ENCODE assay signal across 11 mouse cellular contexts in the genomic region with DNA sequence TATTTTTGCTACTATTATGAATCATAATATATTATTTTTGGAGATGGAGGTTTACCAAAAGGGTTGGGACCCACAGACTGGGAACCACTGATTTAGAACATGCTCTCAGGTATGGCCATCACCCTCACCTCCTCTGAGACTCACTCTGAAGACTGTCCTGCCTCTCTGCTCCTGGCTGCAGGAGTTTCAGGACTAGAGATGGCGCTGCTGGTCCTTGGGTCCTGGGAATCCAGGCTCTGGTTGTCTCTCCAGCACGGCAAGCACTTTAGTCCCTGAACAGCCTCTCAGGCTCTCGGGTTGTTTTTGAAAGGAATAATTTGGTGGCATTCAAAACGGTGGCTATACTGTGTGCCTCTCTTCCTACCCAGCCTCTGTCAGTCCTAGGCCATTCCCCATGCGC. TPM values are rescaled to one million over a fixed set of nuclear protein-coding genes. Genes with fewer than 3 reads are reported as not detected.
A peak's percentile ranks its signal among the peaks of the same experiment; 100 is the strongest.
DNase-seq lines count a peak whose midpoint lies in the region; ATAC-seq lines count a peak whose summit lies in the region.
"Had no signal": no experiment of that assay in that cellular context is flagged by ENCODE, and none has a peak within 500 bp of the region (broad histone marks: within the 10 kb centered on the region; RNA-seq: fewer than 3 reads in every experiment).

No protein-coding gene starts in this region.

- no peak overlapping the region for H3K4me2 ChIP-seq in midbrain, embryonic 14.5 days (ENCODE audit: low read length)
- H3K4me2 ChIP-seq: forebrain, embryonic 12.5 days; heart, embryonic 13.5 days; limb, embryonic 15.5 days had no signal

- no peaks in the 10 kb centered on the region for H3K27me3 ChIP-seq in midbrain, embryonic 14.5 days (ENCODE audit: control insufficient read depth, insufficient read depth, low read length)
- no peaks in the 10 kb centered on the region for H3K27me3 ChIP-seq in midbrain, embryonic 10.5 days (ENCODE audit: low read depth, poor library complexity, severe bottlenecking)
- H3K27me3 ChIP-seq: forebrain, embryonic 12.5 days; heart, embryonic 13.5 days; limb, embryonic 15.5 days had no signal

- ATAC-seq in midbrain, embryonic 14.5 days (ENCODE audit: low FRiP score, low TSS enrichment), result no peak

- H3K36me3 ChIP-seq in midbrain, embryonic 14.5 days (ENCODE audit: control insufficient read depth, insufficient read depth, low read length), result peaks cover 3% of the 10 kb centered on the region; the same call in 1 of the 2 replicates
- peaks cover 4% of the 10 kb centered on the region for H3K36me3 ChIP-seq in midbrain, embryonic 10.5 days
- H3K36me3 ChIP-seq: heart, embryonic 13.5 days had no signal

- H3K4me3 ChIP-seq in midbrain, embryonic 14.5 days (replicated peaks; ENCODE audit: low read depth, low read length), result no peak overlapping the region
- no peak overlapping the region for H3K4me3 ChIP-seq in midbrain, embryonic 10.5 days
- H3K4me3 ChIP-seq in brown adipose tissue, adult 24 weeks (ENCODE audit: insufficient read depth, low read depth, low read length), result no peak overlapping the region
- H3K4me3 ChIP-seq: forebrain, embryonic 12.5 days; heart, embryonic 13.5 days; limb, embryonic 15.5 days; myocyte had no signal

- DNase-seq in heart, adult 18-20 months, result peak; percentile 62 to 68
- no peak for DNase-seq in heart, postnatal 25 days (ENCODE audit: low spot score)
- peak; percentile 16 for DNase-seq in midbrain, embryonic 14.5 days
- no peak for DNase-seq in midbrain, embryonic 10.5 days (ENCODE audit: low spot score)
- DNase-seq in right cerebral cortex, postnatal 4 days, result no peak
- no peak for DNase-seq in urinary bladder, adult 18-20 months (ENCODE audit: low spot score in 2 of 2)

- H3K9ac ChIP-seq in midbrain, embryonic 14.5 days (replicated peaks; ENCODE audit: low read length), result no peak overlapping the region
- H3K9ac ChIP-seq: forebrain, embryonic 12.5 days; limb, embryonic 15.5 days had no signal

- intact Hi-C loops in heart, postnatal 25 days (cut with DNase I), result no loop called here

- WGBS in midbrain, embryonic 14.5 days, result 48% methylated on average over 5 of the region's 5 CpGs
- 49% methylated on average over 5 of the region's 5 CpGs for WGBS in midbrain, embryonic 10.5 days

- no peaks in the 10 kb centered on the region for H3K4me1 ChIP-seq in midbrain, embryonic 14.5 days (ENCODE audit: control insufficient read depth, insufficient read depth, low read length)
- H3K4me1 ChIP-seq in midbrain, embryonic 10.5 days, result no peaks in the 10 kb centered on the region
- peaks cover 9% of the 10 kb centered on the region; the same call in 1 of the 2 replicates for H3K4me1 ChIP-seq in brown adipose tissue, adult 24 weeks (ENCODE audit: control insufficient read depth, insufficient read depth, insufficient read length, low read length)
- H3K4me1 ChIP-seq: forebrain, embryonic 12.5 days had no signal

- H3K27ac ChIP-seq in midbrain, embryonic 14.5 days (replicated peaks; ENCODE audit: low read depth, low read length), result no peak overlapping the region
- no peak overlapping the region for H3K27ac ChIP-seq in midbrain, embryonic 10.5 days (replicated peaks)
- peak overlapping the region; percentile 55 for H3K27ac ChIP-seq in brown adipose tissue, adult 24 weeks (replicated peaks; ENCODE audit: low read depth, low read length)
- H3K27ac ChIP-seq: forebrain, embryonic 12.5 days; limb, embryonic 15.5 days had no signal

- H3K9me3 ChIP-seq in midbrain, embryonic 14.5 days (ENCODE audit: control insufficient read depth, low read length), result no peaks in the 10 kb centered on the region
- H3K9me3 ChIP-seq in midbrain, embryonic 10.5 days (replicated peaks), result no peaks in the 10 kb centered on the region
- H3K9me3 ChIP-seq: forebrain, embryonic 12.5 days; heart, embryonic 13.5 days; limb, embryonic 15.5 days had no signal

RNA-seq across cellular contexts. Expression of gene Ap1m1, which starts 22.1 kb away (rescaled TPM):
- total RNA-seq in heart, adult 18-20 months (2021), result 10 to 100 TPM; 46.0 to 51.8 TPM
- 10 to 100 TPM; 44.0 to 46.1 TPM for total RNA-seq in heart, postnatal 25 days (2021)
- 235 and 260 TPM in 2 replicates for polyA plus RNA-seq in midbrain, embryonic 14.5 days (2014; fragmentation: Nextera tagmentation; extraction: Ambion mirVana)
- polyA plus RNA-seq in midbrain, embryonic 10.5 days (2016; fragmentation: Nextera tagmentation; extraction: Ambion mirVana), result 201 and 235 TPM in 2 replicates
- polyA plus RNA-seq in brown adipose tissue, adult 24 weeks (2012; ENCODE audit: insufficient read depth, insufficient read length, missing spikeins), result 35.6 and 49.6 TPM in 2 replicates

RNA-seq across cellular contexts. Expression of gene Fam32a, which starts 42.3 kb away (rescaled TPM):
- total RNA-seq in heart, adult 18-20 months (2021), result 10 to 100 TPM; 20.2 to 23.1 TPM
- 10 to 100 TPM; 20.4 to 20.7 TPM for total RNA-seq in heart, postnatal 25 days (2021)
- 62.4 and 74.6 TPM in 2 replicates for polyA plus RNA-seq in midbrain, embryonic 14.5 days (2014; fragmentation: Nextera tagmentation; extraction: Ambion mirVana)
- polyA plus RNA-seq in midbrain, embryonic 10.5 days (2016; fragmentation: Nextera tagmentation; extraction: Ambion mirVana), result 75.2 and 83.1 TPM in 2 replicates
- polyA plus RNA-seq in brown adipose tissue, adult 24 weeks (2012; ENCODE audit: insufficient read depth, insufficient read length, missing spikeins), result 26.9 and 41.8 TPM in 2 replicates

RNA-seq across cellular contexts. Expression of gene Gm10282, which starts 43.2 kb away (rescaled TPM):
- 1 to 10 TPM; 5.9 to 9.5 TPM for total RNA-seq in heart, adult 18-20 months (2021)
- 10 to 100 TPM in 1 of 2 experiments, 1 to 10 TPM in 1; 7.6 to 10.1 TPM for total RNA-seq in heart, postnatal 25 days (2021)
- 13.6 and 18.2 TPM in 2 replicates for polyA plus RNA-seq in midbrain, embryonic 14.5 days (2014; fragmentation: Nextera tagmentation; extraction: Ambion mirVana)
- 38.0 and 38.7 TPM in 2 replicates for polyA plus RNA-seq in midbrain, embryonic 10.5 days (2016; fragmentation: Nextera tagmentation; extraction: Ambion mirVana)
- not detected in 2 replicates for polyA plus RNA-seq in brown adipose tissue, adult 24 weeks (2012; ENCODE audit: insufficient read depth, insufficient read length, missing spikeins)

RNA-seq across cellular contexts. Expression of gene Gm11034, which starts 48.4 kb away (rescaled TPM):
- not detected for total RNA-seq in heart, adult 18-20 months (2021)
- total RNA-seq in heart, postnatal 25 days (2021), result not detected
- not detected in 2 replicates for polyA plus RNA-seq in midbrain, embryonic 14.5 days (2014; fragmentation: Nextera tagmentation; extraction: Ambion mirVana)
- polyA plus RNA-seq in midbrain, embryonic 10.5 days (2016; fragmentation: Nextera tagmentation; extraction: Ambion mirVana), result not detected in 2 replicates
- polyA plus RNA-seq in brown adipose tissue, adult 24 weeks (2012; ENCODE audit: insufficient read depth, insufficient read length, missing spikeins), result not detected in 2 replicates
- polyA plus RNA-seq: forebrain, embryonic 12.5 days; heart, embryonic 13.5 days; limb, embryonic 15.5 days; myocyte had no signal

RNA-seq across cellular contexts. Expression of gene Cib3, which starts 49.2 kb away (rescaled TPM):
- total RNA-seq in heart, adult 18-20 months (2021), result 1 to 10 TPM in 1 of 2 experiments, under 1 TPM in 1; 0.62 to 1.7 TPM
- under 1 TPM in 1 of 2 experiments, not detected in 1; 0.49 TPM for total RNA-seq in heart, postnatal 25 days (2021)
- not detected in 2 replicates for polyA plus RNA-seq in midbrain, embryonic 14.5 days (2014; fragmentation: Nextera tagmentation; extraction: Ambion mirVana)
- polyA plus RNA-seq in midbrain, embryonic 10.5 days (2016; fragmentation: Nextera tagmentation; extraction: Ambion mirVana), result not detected in 2 replicates
- 2.0 TPM in 1 of 2 replicates, not detected in the other for polyA plus RNA-seq in brown adipose tissue, adult 24 weeks (2012; ENCODE audit: insufficient read depth, insufficient read length, missing spikeins)
- polyA plus RNA-seq: forebrain, embryonic 12.5 days; heart, embryonic 13.5 days; limb, embryonic 15.5 days; myocyte had no signal

Comparison
In these comparisons a context has a peak if more than half of its experiments do, and no peak if none do; other contexts are left out.
1. DNase-seq: peak in heart, adult 18-20 months (2 of 2) and midbrain, embryonic 14.5 days (single experiment); none in heart, postnatal 25 days (single experiment), midbrain, embryonic 10.5 days (single experiment), right cerebral cortex, postnatal 4 days (single experiment) and urinary bladder, adult 18-20 months (0 of 2).
2. RNA of gene Gm10282, which starts 43.2 kb away (polyA plus RNA-seq): 38.0 to 38.7 TPM in midbrain, embryonic 10.5 days and 13.6 to 18.2 TPM in midbrain, embryonic 14.5 days; not detected in brown adipose tissue, adult 24 weeks; every median in the first group is over 10 times any median in the second.